Mouse (Mus musculus) erythroblast, embryonic 14.5 days (primary cell): ENCODE data around the gene Serpina1f. TPM values are rescaled to one million over a fixed set of nuclear protein-coding genes. Genes with fewer than 3 reads are reported as not detected.
"Not testable (repeated sequence)": the region's sequence is repeated elsewhere in the genome, so short reads cannot be mapped to it uniquely, and the experiment has no call there.

ENCODE experiments used
- H3K27me3 ChIP-seq: 2 replicates; pipeline ENCODE4 v1.6.1; 2012; ENCODE audit warnings: inconsistent platforms; ENCODE audit not compliant: control insufficient read depth
- H3K36me3 ChIP-seq: 2 replicates; pipeline ENCODE4 v1.6.1; 2012; ENCODE audit warnings: mild to moderate bottlenecking, inconsistent platforms; ENCODE audit not compliant: control insufficient read depth
- H3K4me1 ChIP-seq: 2 replicates; pipeline ENCODE4 v1.6.1; 2012; ENCODE audit warnings: inconsistent platforms; ENCODE audit not compliant: control insufficient read depth
- H3K4me3 ChIP-seq: replicated peaks from 2 replicates; pipeline ENCODE3; 2012; ENCODE audit warnings: moderate library complexity, mild to moderate bottlenecking, inconsistent platforms
- H3K9me3 ChIP-seq: 2 replicates; pipeline ENCODE4 v1.6.1; 2012; ENCODE audit warnings: low read length, inconsistent platforms, mixed read lengths; ENCODE audit not compliant: control insufficient read depth
- GATA1 ChIP-seq: IDR thresholded peaks from 2 replicates; pipeline ENCODE4 v1.6.1; 2012; ENCODE audit warnings: low read length, inconsistent platforms, mixed read lengths
- TAL1 ChIP-seq: IDR thresholded peaks from 3 replicates; pipeline ENCODE4 v1.6.1; 2012; ENCODE audit warnings: low read length, inconsistent platforms, mixed read lengths
- polyA plus RNA-seq: library from polyadenylated mRNA; stranded (reverse); fragments of >175 nt; gene quantifications from 2 replicates; pipeline ENCODE4 v1.2.3, GENCODE M21; 2012

The Serpina1f gene
- polyA plus RNA-seq, 1 experiment: not detected

- H3K36me3 ChIP-seq: no peaks in the 10 kb centered on the region
- H3K27me3 ChIP-seq: no peaks in the 10 kb centered on the region
- peaks cover 31% of the 10 kb centered on the region for H3K9me3 ChIP-seq
- no peak overlapping the region for H3K4me3 ChIP-seq
- TF ChIP-seq TAL1: no peak
- H3K4me1 ChIP-seq: no peaks in the 10 kb centered on the region
Measured at GRCm38 (mm10) chr12:103670344-103670743, 25.0 kb downstream of the Serpina1f start.

GRCm38 (mm10) chr12:103665286-103665685, 30.0 kb downstream of the Serpina1f start:
- Histone ChIP-seq H3K4me3 (no peak overlapping the region), H3K27me3 (no peaks in the 10 kb centered on the region), H3K4me1 (no peaks in the 10 kb centered on the region), H3K36me3 (no peaks in the 10 kb centered on the region), H3K9me3 (peaks cover 26% of the 10 kb centered on the region)
- TF ChIP-seq GATA1: no peak
- no peak for TF ChIP-seq TAL1

GRCm38 (mm10) chr12:103662053-103662452, 33.3 kb downstream of the Serpina1f start:
- H3K9me3 ChIP-seq: peaks cover 16% of the 10 kb centered on the region
- H3K27me3 ChIP-seq, H3K4me1 ChIP-seq, H3K4me3 ChIP-seq, H3K36me3 ChIP-seq: not testable (repeated sequence)

- H3K36me3 ChIP-seq: no peaks in the 10 kb centered on the region; the same call in 1 of the 2 replicates
- peaks cover 16% of the 10 kb centered on the region for H3K9me3 ChIP-seq
- H3K27me3 ChIP-seq: no peaks in the 10 kb centered on the region
- H3K4me3 ChIP-seq: no peak overlapping the region
- TF ChIP-seq TAL1: no peak
- TF ChIP-seq GATA1: no peak
- H3K4me1 ChIP-seq: no peaks in the 10 kb centered on the region
Measured at GRCm38 (mm10) chr12:103660076-103660475, 35.3 kb downstream of the Serpina1f start.

- no peaks in the 10 kb centered on the region; the same call in 1 of the 2 replicates for H3K36me3 ChIP-seq
- TF ChIP-seq TAL1: no peak
- no peak for TF ChIP-seq GATA1
- no peak overlapping the region for H3K4me3 ChIP-seq
- peaks cover 16% of the 10 kb centered on the region for H3K9me3 ChIP-seq
- H3K4me1 ChIP-seq: no peaks in the 10 kb centered on the region
- H3K27me3 ChIP-seq: no peaks in the 10 kb centered on the region
Measured at GRCm38 (mm10) chr12:103659171-103659570, 36.2 kb downstream of the Serpina1f start.

GRCm38 (mm10) chr12:103657991-103658390, 37.3 kb downstream of the Serpina1f start:
- Histone ChIP-seq H3K4me1 (no peaks in the 10 kb centered on the region), H3K36me3 (no peaks in the 10 kb centered on the region; the same call in 1 of the 2 replicates)

GRCm38 (mm10) chr12:103656848-103657626, 38.3 kb downstream of the Serpina1f start, which contains the start of gene Serpina6:
Gene Serpina6, minus strand, starts transcription at chr12:103657212.
- no peaks in the 10 kb centered on the region for H3K4me1 ChIP-seq
- peaks cover 16% of the 10 kb centered on the region for H3K9me3 ChIP-seq
- no peaks in the 10 kb centered on the region for H3K27me3 ChIP-seq
- H3K4me3 ChIP-seq: peak within 1 kb of the TSS; percentile 49
- no peaks in the 10 kb centered on the region; the same call in 1 of the 2 replicates for H3K36me3 ChIP-seq
- no peak for TF ChIP-seq TAL1
- TF ChIP-seq GATA1: no peak

More at GRCm38 (mm10) chr12:103657991-103658390, 37.3 kb downstream of the Serpina1f start:
- Histone ChIP-seq H3K27me3 (no peaks in the 10 kb centered on the region), H3K9me3 (peaks cover 16% of the 10 kb centered on the region), H3K4me3 (no peak overlapping the region)
- TF ChIP-seq TAL1 (no peak), GATA1 (no peak)

- Histone ChIP-seq H3K4me3 (peak overlapping the region; percentile 49), H3K27me3 (no peaks in the 10 kb centered on the region), H3K4me1 (no peaks in the 10 kb centered on the region), H3K36me3 (no peaks in the 10 kb centered on the region; the same call in 1 of the 2 replicates), H3K9me3 (peaks cover 16% of the 10 kb centered on the region)
- TF ChIP-seq GATA1 (no peak), TAL1 (no peak)
Measured at GRCm38 (mm10) chr12:103655123-103656044, 39.9 kb downstream of the Serpina1f start.

GRCm38 (mm10) chr12:103653836-103654235, 41.5 kb downstream of the Serpina1f start:
- Histone ChIP-seq H3K27me3 (no peaks in the 10 kb centered on the region), H3K9me3 (peaks cover 8% of the 10 kb centered on the region), H3K36me3 (no peaks in the 10 kb centered on the region; the same call in 1 of the 2 replicates), H3K4me1 (no peaks in the 10 kb centered on the region), H3K4me3 (no peak overlapping the region)
- TF ChIP-seq GATA1 (no peak), TAL1 (no peak)
